Mouse (Mus musculus) brown adipose tissue, adult 24 weeks (tissue): ENCODE measurements around the gene Arnt2. TPM values are rescaled to one million over a fixed set of nuclear protein-coding genes. Genes with fewer than 3 reads are reported as not detected.

ENCODE experiments used
- H3K27ac ChIP-seq: fragments of 200-500 bp; replicated peaks from 2 replicates; pipeline ENCODE4 v1.5.1; 2012; ENCODE audit warnings: low read depth, mild to moderate bottlenecking, low read length
- H3K4me1 ChIP-seq: fragments of 200-500 bp; 2 replicates; pipeline ENCODE4 v1.6.1; 2012; ENCODE audit warnings: low read length, mixed read lengths; ENCODE audit not compliant: control insufficient read depth, insufficient read depth, insufficient read length
- H3K4me3 ChIP-seq: fragments of 200-500 bp; 2 replicates; pipeline ENCODE4 v1.5.1; 2012; ENCODE audit warnings: low read depth, mild to moderate bottlenecking, low read length, moderate library complexity; ENCODE audit not compliant: insufficient read depth
- polyA plus RNA-seq: library from polyadenylated mRNA; stranded (reverse); fragments of >200 nt; gene quantifications from 2 replicates; pipeline ENCODE4 v1.2.4, GENCODE M21; 2012; ENCODE audit not compliant: missing spikeins, insufficient read depth, insufficient read length

The Arnt2 gene
- polyA plus RNA-seq, 1 experiment, result not detected

- Histone ChIP-seq H3K27ac (no peak overlapping the region), H3K4me3 (no peak overlapping the region), H3K4me1 (no peaks in the 10 kb centered on the region)
Measured at GRCm38 (mm10) chr7:84260401-84260800, 149.6 kb downstream of the Arnt2 start.

GRCm38 (mm10) chr7:84259309-84259985 lies 150.5 kb downstream of the Arnt2 start:
- H3K4me1 ChIP-seq, result no peaks in the 10 kb centered on the region
- no peak overlapping the region for H3K4me3 ChIP-seq
- no peak overlapping the region for H3K27ac ChIP-seq

GRCm38 (mm10) chr7:84256661-84257060 lies 153.3 kb downstream of the Arnt2 start:
- Histone ChIP-seq H3K4me1 (no peaks in the 10 kb centered on the region), H3K27ac (no peak overlapping the region), H3K4me3 (no peak overlapping the region)

DNA sequence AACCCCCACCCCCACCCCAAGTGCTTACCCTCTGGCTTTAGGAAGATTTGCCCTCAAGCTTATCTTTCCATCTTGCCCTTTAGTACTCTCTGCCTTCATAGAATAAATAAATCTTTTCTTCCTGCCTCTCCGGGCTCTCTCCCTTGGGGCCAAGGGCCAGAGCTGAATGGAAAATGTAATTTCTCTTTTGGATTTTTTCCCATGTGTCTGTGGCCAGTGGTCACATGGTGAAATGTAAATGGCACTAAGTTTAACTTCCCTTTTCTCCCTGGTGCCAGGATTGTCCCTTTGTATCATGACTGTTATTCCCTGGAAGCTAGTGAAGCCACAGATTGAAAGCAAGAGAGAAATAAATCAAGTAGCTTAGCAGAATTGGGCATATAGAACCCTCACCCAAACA lies 153.7 kb downstream of the Arnt2 start:
- H3K27ac ChIP-seq, result no peak overlapping the region
- no peaks in the 10 kb centered on the region for H3K4me1 ChIP-seq
- no peak overlapping the region for H3K4me3 ChIP-seq

GRCm38 (mm10) chr7:84254916-84255315 lies 155.1 kb downstream of the Arnt2 start:
- Histone ChIP-seq H3K4me3 (no peak overlapping the region), H3K27ac (no peak overlapping the region), H3K4me1 (no peaks in the 10 kb centered on the region)

DNA sequence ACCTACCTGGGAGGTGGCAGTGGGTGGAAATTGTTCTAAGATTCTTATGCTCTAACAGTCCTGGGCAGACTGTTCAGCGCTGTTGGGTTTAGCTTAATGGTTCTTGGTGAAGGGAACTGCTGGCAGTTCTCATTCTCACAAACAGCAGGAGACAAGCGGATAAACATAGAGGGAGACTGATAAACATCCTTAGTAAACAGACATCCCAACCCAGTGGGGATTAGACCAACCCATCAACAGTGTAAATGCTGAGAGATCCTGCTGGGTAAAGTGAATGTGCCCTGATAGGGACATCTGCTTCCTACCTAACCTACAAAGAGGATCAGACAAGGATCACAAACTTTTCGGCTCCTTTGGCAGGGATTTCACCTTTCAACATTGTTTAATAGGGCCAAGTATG lies 155.7 kb downstream of the Arnt2 start:
- H3K27ac ChIP-seq, result no peak overlapping the region
- H3K4me3 ChIP-seq, result no peak overlapping the region
- no peaks in the 10 kb centered on the region for H3K4me1 ChIP-seq

- Histone ChIP-seq H3K27ac (no peak overlapping the region), H3K4me1 (no peaks in the 10 kb centered on the region), H3K4me3 (no peak overlapping the region)
Measured at GRCm38 (mm10) chr7:84251667-84252066, 158.3 kb downstream of the Arnt2 start.

DNA sequence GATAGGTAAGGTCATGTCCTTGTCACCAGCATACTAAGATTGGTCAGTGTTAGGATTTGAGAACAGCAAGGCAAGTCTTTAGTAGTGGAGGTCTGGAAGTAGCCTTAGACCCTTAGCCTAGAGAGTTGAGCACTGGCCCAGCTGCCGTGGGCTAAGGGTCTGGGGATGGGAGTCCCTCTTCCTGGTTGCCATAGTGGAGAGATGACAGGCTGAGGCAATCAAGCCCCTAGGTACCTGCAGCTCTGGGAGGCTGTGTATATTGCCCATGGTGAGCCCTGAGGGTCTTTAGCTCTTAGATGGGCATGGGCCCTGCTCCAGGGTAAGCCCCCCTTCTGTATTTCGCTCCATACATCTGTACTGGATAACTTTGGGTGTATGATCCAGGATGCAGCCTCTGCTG lies 159.2 kb downstream of the Arnt2 start:
- H3K27ac ChIP-seq, result no peak overlapping the region
- no peak overlapping the region for H3K4me3 ChIP-seq
- H3K4me1 ChIP-seq, result no peaks in the 10 kb centered on the region

GRCm38 (mm10) chr7:84249951-84250350 lies 160.0 kb downstream of the Arnt2 start:
- H3K27ac ChIP-seq, result no peak overlapping the region

DNA sequence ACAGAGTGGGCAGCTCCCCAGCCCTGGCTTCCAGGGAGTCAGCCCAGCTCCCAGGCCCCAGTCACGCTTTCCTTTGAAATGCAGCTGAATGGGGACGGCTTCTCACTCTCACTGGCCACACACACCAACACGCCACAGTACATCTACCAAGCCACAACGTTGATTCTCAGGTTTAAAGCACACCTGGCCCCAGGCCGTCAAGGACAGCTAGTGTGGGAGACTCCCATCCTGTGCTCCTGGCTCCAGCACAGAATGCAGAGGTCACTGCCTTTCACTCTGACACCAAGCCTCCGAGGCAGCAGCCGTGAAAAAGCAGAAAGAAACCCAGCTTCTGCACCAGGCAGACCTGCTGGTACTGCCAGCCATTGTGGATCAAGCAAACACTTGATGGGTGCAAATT lies 160.6 kb downstream of the Arnt2 start:
- H3K27ac ChIP-seq, result no peak overlapping the region
- no peaks in the 10 kb centered on the region for H3K4me1 ChIP-seq

More at GRCm38 (mm10) chr7:84249951-84250350, 160.0 kb downstream of the Arnt2 start:
- H3K4me1 ChIP-seq, result no peaks in the 10 kb centered on the region
- H3K4me3 ChIP-seq, result no peak overlapping the region

GRCm38 (mm10) chr7:84247960-84248665 lies 161.9 kb downstream of the Arnt2 start:
- Histone ChIP-seq H3K4me1 (no peaks in the 10 kb centered on the region), H3K27ac (no peak overlapping the region), H3K4me3 (no peak overlapping the region)

More for the DNA sequence above, 160.6 kb downstream of the Arnt2 start:
- no peak overlapping the region for H3K4me3 ChIP-seq

GRCm38 (mm10) chr7:84246878-84247277 lies 163.1 kb downstream of the Arnt2 start:
- Histone ChIP-seq H3K4me3 (no peak overlapping the region), H3K4me1 (no peaks in the 10 kb centered on the region), H3K27ac (no peak overlapping the region)

- no peaks in the 10 kb centered on the region for H3K4me1 ChIP-seq
- no peak overlapping the region for H3K4me3 ChIP-seq
- no peak overlapping the region for H3K27ac ChIP-seq
Measured at GRCm38 (mm10) chr7:84246093-84246492, 163.9 kb downstream of the Arnt2 start.

DNA sequence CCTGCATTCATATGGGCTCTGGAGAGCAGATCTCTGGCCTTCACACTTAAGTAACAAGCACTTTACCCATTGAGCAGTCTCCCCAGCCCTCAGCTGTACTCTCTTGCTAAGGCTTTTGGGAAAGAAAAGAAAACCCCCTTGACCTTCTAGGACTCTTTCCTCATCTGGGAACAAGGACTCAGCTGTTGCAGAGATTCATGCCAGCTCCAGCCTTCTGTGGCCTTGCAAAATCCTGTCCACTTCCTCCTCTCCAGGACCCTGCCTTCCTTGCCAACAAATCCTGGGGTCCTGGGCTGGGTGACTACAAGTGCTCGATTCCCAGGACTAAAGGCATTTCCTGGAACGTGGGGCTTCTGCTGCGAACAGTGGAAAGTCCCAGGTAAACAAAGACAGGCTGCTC lies 169.6 kb downstream of the Arnt2 start:
- Histone ChIP-seq H3K4me3 (no peak overlapping the region), H3K4me1 (no peaks in the 10 kb centered on the region), H3K27ac (no peak overlapping the region)

DNA sequence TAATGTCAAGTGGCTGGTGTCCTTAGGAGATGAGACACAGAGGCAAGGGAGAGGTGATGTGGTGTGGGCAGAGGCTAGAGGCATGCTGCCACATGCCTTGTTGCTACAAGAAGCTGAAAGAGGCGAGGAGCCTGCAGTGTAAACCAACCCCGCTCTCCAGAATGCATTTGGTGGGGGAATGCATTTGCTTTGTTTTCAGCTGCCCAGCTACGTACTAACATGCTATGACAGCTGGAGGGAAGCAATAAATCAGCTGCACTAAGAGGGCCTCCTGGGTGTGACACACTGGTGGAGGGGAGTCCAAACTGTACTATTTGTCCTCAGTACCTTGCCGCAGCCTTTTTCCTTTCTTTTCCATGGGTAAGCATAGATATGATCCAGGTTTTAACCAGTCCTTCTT lies 172.3 kb downstream of the Arnt2 start:
- H3K27ac ChIP-seq, result no peak overlapping the region
- no peaks in the 10 kb centered on the region for H3K4me1 ChIP-seq
- no peak overlapping the region for H3K4me3 ChIP-seq

DNA sequence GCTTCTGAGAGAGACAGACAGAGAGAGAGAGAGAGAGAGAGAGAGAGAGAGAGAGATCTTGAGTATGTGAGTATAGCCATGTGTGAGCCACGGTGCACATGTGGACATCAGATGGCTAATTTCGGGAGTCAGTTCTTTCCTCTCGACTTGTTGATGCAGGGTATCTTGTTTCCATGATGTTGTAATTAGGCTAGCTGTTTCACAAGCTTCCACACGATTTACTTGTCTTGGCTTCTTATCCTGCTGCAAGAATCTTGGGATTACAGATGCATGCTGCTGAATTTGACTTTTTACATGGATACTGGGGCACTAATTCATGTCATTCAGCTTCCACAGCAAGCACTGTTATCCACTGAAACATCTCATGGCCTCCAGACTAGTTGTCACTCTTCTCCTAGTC lies 178.6 kb downstream of the Arnt2 start:
- no peak overlapping the region for H3K27ac ChIP-seq
- no peak overlapping the region for H3K4me3 ChIP-seq
- no peaks in the 10 kb centered on the region for H3K4me1 ChIP-seq
